Mouse (Mus musculus): ENCODE data around the gene Gm17657. TPM values are rescaled to one million over a fixed set of nuclear protein-coding genes. Genes with fewer than 3 reads are reported as not detected.

The Gm17657 gene
- polyA plus RNA-seq, 1 experiment from 2014 or later, result not detected

- peaks cover 5% of the 10 kb centered on the region; the same call in 1 of the 2 replicates for H3K36me3 ChIP-seq (ENCODE audit: control insufficient read depth, insufficient read depth, low read length)
- H3K27ac ChIP-seq (ENCODE audit: low read depth, low read length), result peak overlapping the region; percentile 91
- peak; percentile 79 for DNase-seq (ENCODE audit: low spot score)
- no peak for ATAC-seq (replicated peaks; ENCODE audit: low FRiP score)
- H3K27me3 ChIP-seq (ENCODE audit: control insufficient read depth, insufficient read depth, low read length), result no peaks in the 10 kb centered on the region; the same call in 1 of the 2 replicates
- peak overlapping the region; percentile 73 for H3K4me3 ChIP-seq (ENCODE audit: low read depth, low read length)
- 8% methylated on average over 30 of the region's 30 CpGs for WGBS
- peak overlapping the region; percentile 87 for H3K9ac ChIP-seq (ENCODE audit: low read length)
- no peaks in the 10 kb centered on the region for H3K9me3 ChIP-seq (ENCODE audit: control insufficient read depth, low read length)
- peak overlapping the region; percentile 95 for H3K4me2 ChIP-seq (ENCODE audit: low read depth, low read length, severe bottlenecking)
- peaks cover 8% of the 10 kb centered on the region; the same call in 1 of the 2 replicates for H3K4me1 ChIP-seq (replicated peaks; ENCODE audit: control insufficient read depth, insufficient read depth, low read length)
These were observed 60.2 kb downstream of the Gm17657 start for GRCm38 (mm10) chr17:29488978-29489970.

GRCm38 (mm10) chr17:29488257-29488977 lies 61.0 kb downstream of the Gm17657 start:
- Histone ChIP-seq H3K27ac (ENCODE audit: low read depth, low read length) (no peak overlapping the region), H3K9ac (ENCODE audit: low read length) (no peak overlapping the region), H3K4me3 (ENCODE audit: low read depth, low read length) (no peak overlapping the region), H3K9me3 (ENCODE audit: control insufficient read depth, low read length) (no peaks in the 10 kb centered on the region), H3K4me1 (replicated peaks; ENCODE audit: control insufficient read depth, insufficient read depth, low read length) (peaks cover 8% of the 10 kb centered on the region; the same call in 1 of the 2 replicates), H3K27me3 (ENCODE audit: control insufficient read depth, insufficient read depth, low read length) (no peaks in the 10 kb centered on the region; the same call in 1 of the 2 replicates), H3K36me3 (ENCODE audit: control insufficient read depth, insufficient read depth, low read length) (peaks cover under 1% of the 10 kb centered on the region; the same call in 1 of the 2 replicates), H3K4me2 (ENCODE audit: low read depth, low read length, severe bottlenecking) (no peak overlapping the region)
- ATAC-seq (replicated peaks; ENCODE audit: low FRiP score), result no peak
- no peak for DNase-seq (ENCODE audit: low spot score)
- 73% methylated on average over 8 of the region's 8 CpGs for WGBS

- Histone ChIP-seq H3K4me1 (replicated peaks; ENCODE audit: control insufficient read depth, insufficient read depth, low read length) (peaks cover 8% of the 10 kb centered on the region; the same call in 1 of the 2 replicates), H3K27me3 (ENCODE audit: control insufficient read depth, insufficient read depth, low read length) (no peaks in the 10 kb centered on the region; the same call in 1 of the 2 replicates), H3K4me2 (ENCODE audit: low read depth, low read length, severe bottlenecking) (no peak overlapping the region), H3K27ac (ENCODE audit: low read depth, low read length) (no peak overlapping the region), H3K36me3 (ENCODE audit: control insufficient read depth, insufficient read depth, low read length) (no peaks in the 10 kb centered on the region), H3K9me3 (ENCODE audit: control insufficient read depth, low read length) (no peaks in the 10 kb centered on the region), H3K9ac (ENCODE audit: low read length) (no peak overlapping the region), H3K4me3 (ENCODE audit: low read depth, low read length) (no peak overlapping the region)
- ATAC-seq (replicated peaks; ENCODE audit: low FRiP score) (no peak), DNase-seq (ENCODE audit: low spot score) (no peak)
- 61% methylated on average over 3 of the region's 3 CpGs for WGBS
These were observed 63.9 kb downstream of the Gm17657 start for GRCm38 (mm10) chr17:29485336-29486233.

- H3K4me3 ChIP-seq (ENCODE audit: low read depth, low read length), result no peak overlapping the region
- DNase-seq (ENCODE audit: low spot score) (no peak), ATAC-seq (replicated peaks; ENCODE audit: low FRiP score) (no peak)
- H3K4me2 ChIP-seq (ENCODE audit: low read depth, low read length, severe bottlenecking), result no peak overlapping the region
- H3K4me1 ChIP-seq (replicated peaks; ENCODE audit: control insufficient read depth, insufficient read depth, low read length), result peaks cover 5% of the 10 kb centered on the region; the same call in 1 of the 2 replicates
- no peaks in the 10 kb centered on the region; the same call in 1 of the 2 replicates for H3K27me3 ChIP-seq (ENCODE audit: control insufficient read depth, insufficient read depth, low read length)
- no peaks in the 10 kb centered on the region for H3K9me3 ChIP-seq (ENCODE audit: control insufficient read depth, low read length)
- H3K36me3 ChIP-seq (ENCODE audit: control insufficient read depth, insufficient read depth, low read length), result no peaks in the 10 kb centered on the region
- H3K27ac ChIP-seq (ENCODE audit: low read depth, low read length), result no peak overlapping the region
- WGBS, result 92% methylated on average over 2 of the region's 2 CpGs
- H3K9ac ChIP-seq (ENCODE audit: low read length), result no peak overlapping the region
These were observed 65.0 kb downstream of the Gm17657 start for GRCm38 (mm10) chr17:29484431-29484830.

GRCm38 (mm10) chr17:29483282-29483681 lies 66.2 kb downstream of the Gm17657 start:
- H3K4me1 ChIP-seq (replicated peaks; ENCODE audit: control insufficient read depth, insufficient read depth, low read length), result no peaks in the 10 kb centered on the region
- DNase-seq (ENCODE audit: low spot score), result no peak
- H3K4me2 ChIP-seq (ENCODE audit: low read depth, low read length, severe bottlenecking), result no peak overlapping the region
- H3K27ac ChIP-seq (ENCODE audit: low read depth, low read length), result no peak overlapping the region
- no peak overlapping the region for H3K4me3 ChIP-seq (ENCODE audit: low read depth, low read length)
- no peak overlapping the region for H3K9ac ChIP-seq (ENCODE audit: low read length)
- H3K9me3 ChIP-seq (ENCODE audit: control insufficient read depth, low read length), result no peaks in the 10 kb centered on the region
- WGBS, result 96% methylated on average over 2 of the region's 2 CpGs
- ATAC-seq (replicated peaks; ENCODE audit: low FRiP score), result no peak
- H3K27me3 ChIP-seq (ENCODE audit: control insufficient read depth, insufficient read depth, low read length), result no peaks in the 10 kb centered on the region
- H3K36me3 ChIP-seq (ENCODE audit: control insufficient read depth, insufficient read depth, low read length), result no peaks in the 10 kb centered on the region

GRCm38 (mm10) chr17:29482632-29483031 lies 66.8 kb downstream of the Gm17657 start:
- no peak for DNase-seq (ENCODE audit: low spot score)
- Histone ChIP-seq H3K4me1 (replicated peaks; ENCODE audit: control insufficient read depth, insufficient read depth, low read length) (no peaks in the 10 kb centered on the region), H3K27ac (ENCODE audit: low read depth, low read length) (no peak overlapping the region), H3K9ac (ENCODE audit: low read length) (no peak overlapping the region), H3K27me3 (ENCODE audit: control insufficient read depth, insufficient read depth, low read length) (no peaks in the 10 kb centered on the region), H3K36me3 (ENCODE audit: control insufficient read depth, insufficient read depth, low read length) (no peaks in the 10 kb centered on the region), H3K4me2 (ENCODE audit: low read depth, low read length, severe bottlenecking) (no peak overlapping the region), H3K4me3 (ENCODE audit: low read depth, low read length) (no peak overlapping the region), H3K9me3 (ENCODE audit: control insufficient read depth, low read length) (no peaks in the 10 kb centered on the region)
- ATAC-seq (replicated peaks; ENCODE audit: low FRiP score), result no peak
- WGBS, result 89% methylated on average over 7 of the region's 7 CpGs

GRCm38 (mm10) chr17:29480256-29480655 lies 69.2 kb downstream of the Gm17657 start:
- H3K27ac ChIP-seq (ENCODE audit: low read depth, low read length), result no peak overlapping the region
- H3K9ac ChIP-seq (ENCODE audit: low read length), result no peak overlapping the region

GRCm38 (mm10) chr17:29478271-29478670 lies 71.2 kb downstream of the Gm17657 start:
- ATAC-seq (replicated peaks; ENCODE audit: low FRiP score) (no peak), DNase-seq (ENCODE audit: low spot score) (no peak)
- Histone ChIP-seq H3K4me3 (ENCODE audit: low read depth, low read length) (no peak overlapping the region), H3K4me2 (ENCODE audit: low read depth, low read length, severe bottlenecking) (no peak overlapping the region), H3K36me3 (ENCODE audit: control insufficient read depth, insufficient read depth, low read length) (no peaks in the 10 kb centered on the region), H3K27me3 (ENCODE audit: control insufficient read depth, insufficient read depth, low read length) (no peaks in the 10 kb centered on the region), H3K27ac (ENCODE audit: low read depth, low read length) (no peak overlapping the region), H3K9me3 (ENCODE audit: control insufficient read depth, low read length) (no peaks in the 10 kb centered on the region), H3K9ac (ENCODE audit: low read length) (no peak overlapping the region), H3K4me1 (replicated peaks; ENCODE audit: control insufficient read depth, insufficient read depth, low read length) (no peaks in the 10 kb centered on the region)
- WGBS, result 92% methylated on average over 4 of the region's 4 CpGs

More at GRCm38 (mm10) chr17:29480256-29480655, 69.2 kb downstream of the Gm17657 start:
- no peak for DNase-seq (ENCODE audit: low spot score)
- Histone ChIP-seq H3K4me3 (ENCODE audit: low read depth, low read length) (no peak overlapping the region), H3K36me3 (ENCODE audit: control insufficient read depth, insufficient read depth, low read length) (no peaks in the 10 kb centered on the region), H3K4me2 (ENCODE audit: low read depth, low read length, severe bottlenecking) (no peak overlapping the region), H3K4me1 (replicated peaks; ENCODE audit: control insufficient read depth, insufficient read depth, low read length) (no peaks in the 10 kb centered on the region), H3K27me3 (ENCODE audit: control insufficient read depth, insufficient read depth, low read length) (no peaks in the 10 kb centered on the region), H3K9me3 (ENCODE audit: control insufficient read depth, low read length) (no peaks in the 10 kb centered on the region)
- no peak for ATAC-seq (replicated peaks; ENCODE audit: low FRiP score)
- 85% methylated on average over 2 of the region's 2 CpGs for WGBS

All from forebrain, embryonic 11.5 days (tissue).